ENCODE assay signal across 18 mouse cellular contexts in the genomic region with DNA sequence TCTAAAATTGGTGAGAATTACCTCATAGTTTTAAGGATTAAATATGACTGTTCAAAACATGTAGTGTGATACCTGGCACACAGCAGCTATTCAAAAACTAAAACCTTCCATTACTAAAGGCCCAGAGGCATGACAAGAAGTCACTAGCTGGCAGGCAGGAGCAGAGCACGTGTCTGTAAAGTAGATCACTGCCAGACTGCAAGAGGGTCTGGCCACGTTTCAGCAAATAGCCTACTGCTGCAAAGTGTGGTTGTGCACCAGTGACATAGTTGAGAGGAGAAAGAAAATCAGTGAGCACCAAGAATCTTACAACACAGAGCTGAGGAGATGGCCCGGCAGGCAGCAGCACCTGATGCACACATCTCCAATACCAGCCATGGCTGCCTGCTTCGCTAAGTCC.
DNase-seq lines count a peak whose midpoint lies in the region; ATAC-seq lines count a peak whose summit lies in the region.
"Had no signal": no experiment of that assay in that cellular context is flagged by ENCODE, and none has a peak within 500 bp of the region (broad histone marks: within the 10 kb centered on the region; RNA-seq: fewer than 3 reads in every experiment).

No protein-coding gene starts in this region.

- H3K9ac ChIP-seq in heart, embryonic 15.5 days: no peak overlapping the region
- H3K9ac ChIP-seq: forebrain, embryonic 13.5 days; hindbrain, embryonic 12.5 days had no signal

- DNase-seq in adrenal gland, postnatal 10 days: peak; percentile 46
- no peak for DNase-seq in adrenal gland, postnatal 4 days (ENCODE audit: low spot score in 2 of 2)
- DNase-seq in gastrocnemius, postnatal 14 days: peak; percentile 13
- DNase-seq in gastrocnemius, postnatal 36 days: no peak
- DNase-seq in brain, adult 2 months (ENCODE audit: low read depth, low spot score): peak; percentile 14
- no peak for DNase-seq in kidney, adult 8-10 months
- DNase-seq in urinary bladder, postnatal 4 days (ENCODE audit: low spot score in 2 of 2): no peak
- DNase-seq: gastrocnemius, postnatal 10 days; kidney, adult 18-20 months; kidney, postnatal 25 days; lung, adult 18-20 months; lung, postnatal 36 days; retina, postnatal 1 day; thymus, adult 2 months had no signal

- peaks cover 6% of the 10 kb centered on the region for H3K4me1 ChIP-seq in heart, embryonic 15.5 days (replicated peaks)
- H3K4me1 ChIP-seq: forebrain, embryonic 13.5 days; hindbrain, embryonic 12.5 days had no signal

- H3K4me3 ChIP-seq in heart, embryonic 15.5 days: no peak overlapping the region
- H3K4me3 ChIP-seq: forebrain, embryonic 13.5 days; hindbrain, embryonic 12.5 days had no signal

- WGBS in heart, embryonic 15.5 days: 62% methylated on average over 4 of the region's 4 CpGs

- peaks cover 15% of the 10 kb centered on the region; the same call in 1 of the 2 replicates for H3K36me3 ChIP-seq in heart, embryonic 15.5 days

- peak; percentile 79 for ATAC-seq in heart, embryonic 15.5 days (replicated peaks; ENCODE audit: insufficient number of reproducible peaks, insufficient read depth, low FRiP score, low read depth)
- ATAC-seq: forebrain, embryonic 13.5 days had no signal

- H3K4me2 ChIP-seq in heart, embryonic 15.5 days: no peak overlapping the region
- H3K4me2 ChIP-seq: forebrain, embryonic 13.5 days; hindbrain, embryonic 12.5 days; liver, embryonic 11.5 days had no signal

- intact Hi-C loops in gastrocnemius, postnatal 14 days (cut with DNase I; ENCODE audit: low total_unique reads): no loop called here
- intact Hi-C loops in gastrocnemius, postnatal 36 days (cut with DNase I): no loop called here

- H3K9me3 ChIP-seq in heart, embryonic 15.5 days (replicated peaks): no peaks in the 10 kb centered on the region
- H3K9me3 ChIP-seq: forebrain, embryonic 13.5 days; hindbrain, embryonic 12.5 days had no signal

- peak overlapping the region; percentile 60 for H3K27ac ChIP-seq in heart, embryonic 15.5 days
- H3K27ac ChIP-seq: forebrain, embryonic 13.5 days; hindbrain, embryonic 12.5 days had no signal

- H3K27me3 ChIP-seq in heart, embryonic 15.5 days: no peaks in the 10 kb centered on the region
- H3K27me3 ChIP-seq: forebrain, embryonic 13.5 days; hindbrain, embryonic 12.5 days had no signal

Comparison
In these comparisons a context has a peak if more than half of its experiments do, and no peak if none do; other contexts are left out.
1. DNase-seq: peak in adrenal gland, postnatal 10 days (single experiment), gastrocnemius, postnatal 14 days (single experiment) and brain, adult 2 months (single experiment); none in adrenal gland, postnatal 4 days (0 of 2), gastrocnemius, postnatal 36 days (0 of 2), kidney, adult 8-10 months (0 of 2) and urinary bladder, postnatal 4 days (0 of 2).